Mouse (Mus musculus) adrenal gland, adult 2 months (tissue): Measurements from ENCODE around the gene 4930447C04Rik. TPM values are rescaled to one million over a fixed set of nuclear protein-coding genes. Genes with fewer than 3 reads are reported as not detected.

Source experiments
- DNase-seq: peaks from one replicate; pipeline ENCODE4 v3.0.0; 2021
- polyA plus RNA-seq: library from polyadenylated mRNA; depleted of rRNA; stranded (reverse); fragments of >200 nt; gene quantifications from 2 replicates; pipeline ENCODE4 v1.2.3, GENCODE M21; 2012; rRNA removed
- total RNA-seq, 2 experiments: library from RNA; stranded (reverse); gene quantifications; 2 replicates each; pipeline ENCODE4 v1.2.3; 2021

4930447C04Rik gene
- total and polyA plus RNA-seq, 3 experiments, result 0.52 to 0.58 TPM; not detected in 1

- DNase-seq, result no peak
Observed at GRCm38 (mm10) chr12:72841500-72841899, 99.1 kb downstream of the 4930447C04Rik start.

GRCm38 (mm10) chr12:72837302-72837701 lies 103.3 kb downstream of the 4930447C04Rik start:
- no peak for DNase-seq

- DNase-seq, result no peak
Observed at GRCm38 (mm10) chr12:72835518-72836015, 105.0 kb downstream of the 4930447C04Rik start.

GRCm38 (mm10) chr12:72834773-72835517 lies 105.6 kb downstream of the 4930447C04Rik start:
- DNase-seq, result peak; percentile 23

GRCm38 (mm10) chr12:72831711-72832432 lies 108.7 kb downstream of the 4930447C04Rik start:
- peak; percentile 77 for DNase-seq

Other genes with a start within 250 kb of the 4930447C04Rik start
- 100 to 1,000 TPM; 232 to 265 TPM for gene Ppm1a, start 183.3 kb downstream of the 4930447C04Rik start, total RNA-seq
- 39.0 and 48.1 TPM in 2 replicates for gene Ppm1a, start 183.3 kb downstream of the 4930447C04Rik start, polyA plus RNA-seq
- gene Six6, start 882 bp downstream of the 4930447C04Rik start, total RNA-seq, result not detected
- not detected in 2 replicates for gene Six6, start 882 bp downstream of the 4930447C04Rik start, polyA plus RNA-seq
- 1 to 10 TPM; 1.6 to 4.5 TPM for gene Six1, start 113.1 kb upstream of the 4930447C04Rik start, total RNA-seq
- 0.93 and 2.0 TPM in 2 replicates for gene Six1, start 113.1 kb upstream of the 4930447C04Rik start, polyA plus RNA-seq
- 1 to 10 TPM in 1 of 2 experiments, under 1 TPM in 1; 0.55 to 1.2 TPM for gene Six4, start 172.7 kb upstream of the 4930447C04Rik start, total RNA-seq
- 0.13 and 0.20 TPM in 2 replicates for gene Six4, start 172.7 kb upstream of the 4930447C04Rik start, polyA plus RNA-seq
- gene Mnat1, start 182.9 kb upstream of the 4930447C04Rik start, total RNA-seq, result 10 to 100 TPM; 15.0 to 23.4 TPM
- 1.4 and 1.9 TPM in 2 replicates for gene Mnat1, start 182.9 kb upstream of the 4930447C04Rik start, polyA plus RNA-seq